Mouse (Mus musculus) heart, postnatal 0 days (tissue): ENCODE measurements around the gene Sh3gl2. TPM values are rescaled to one million over a fixed set of nuclear protein-coding genes. Genes with fewer than 3 reads are reported as not detected.

Experiments used
- ATAC-seq: fragments of 200-750 bp; cut with Nextera tagmentation; 2 replicates; pipeline ENCODE4 v1.8.0; 2017; ENCODE audit warnings: low read depth, moderate number of reproducible peaks, moderate library complexity; ENCODE audit not compliant: insufficient read depth
- DNase-seq: peaks from one replicate; pipeline ENCODE4 v3.0.0-alpha.2; 2016; ENCODE audit warnings: low spot score
- H3K27ac ChIP-seq: fragments of 300-500 bp; sonication (generic); 2 replicates; pipeline ENCODE4 v1.5.1; 2014; ENCODE audit warnings: low read depth, mild to moderate bottlenecking
- H3K27me3 ChIP-seq: fragments of 300-500 bp; sonication (generic); 2 replicates; pipeline ENCODE4 v1.6.1; 2014; ENCODE audit warnings: low read length, mixed read lengths; ENCODE audit not compliant: control insufficient read depth, insufficient read depth
- H3K36me3 ChIP-seq: fragments of 300-500 bp; sonication (generic); replicated peaks from 2 replicates; pipeline ENCODE4 v1.6.1; 2014; ENCODE audit warnings: low read length, mixed read lengths; ENCODE audit not compliant: control insufficient read depth, insufficient read depth
- H3K4me1 ChIP-seq: fragments of 300-500 bp; sonication (generic); 2 replicates; pipeline ENCODE4 v1.6.1; 2014; ENCODE audit warnings: antibody characterized with exemption; ENCODE audit not compliant: control insufficient read depth, insufficient read depth
- H3K4me2 ChIP-seq: fragments of 300-500 bp; sonication (generic); 2 replicates; pipeline ENCODE4 v1.6.1; 2014; ENCODE audit warnings: low read depth, mild to moderate bottlenecking, low read length, moderate library complexity
- H3K4me3 ChIP-seq: fragments of 300-500 bp; sonication (generic); 2 replicates; pipeline ENCODE4 v1.5.1; 2014; ENCODE audit warnings: low read depth, low read length
- H3K9ac ChIP-seq: fragments of 300-500 bp; sonication (generic); replicated peaks from 2 replicates; pipeline ENCODE4 v1.6.1; 2014; ENCODE audit warnings: low read depth, low read length, mixed read lengths
- H3K9me3 ChIP-seq: fragments of 300-500 bp; sonication (generic); replicated peaks from 2 replicates; pipeline ENCODE4 v1.6.1; 2016; ENCODE audit warnings: low read length; ENCODE audit not compliant: control insufficient read depth
- CTCF ChIP-seq: IDR thresholded peaks from 2 replicates; pipeline ENCODE4 v1.5.1; 2016; ENCODE audit warnings: antibody characterized with exemption, control low read depth, low read depth
- EP300 ChIP-seq: IDR thresholded peaks from 2 replicates; pipeline ENCODE4 v1.6.1; 2016; ENCODE audit warnings: antibody characterized with exemption, low read depth
- WGBS: fragments of 180-500 bp; shearing (Covaris S2); extraction: QIAGEN DNeasy Blood & Tissue Kit; methylation state at CpG from one replicate; pipeline ENCODE4 v1.1.7; 2014; 5-methylcytosine and 5-hydroxymethylcytosine counted together
- polyA plus RNA-seq: library from polyadenylated mRNA; unstranded; fragments of >200 nt; fragmentation: Nextera tagmentation; extraction: Ambion mirVana; gene quantifications from 2 replicates; pipeline ENCODE4 v1.2.1, GENCODE M21; 2015
- total RNA-seq: library from RNA; depleted of rRNA; stranded (reverse); fragments of >200 nt; gene quantifications from 2 replicates; pipeline ENCODE4 v1.2.3, GENCODE M21; 2014; ENCODE audit warnings: low replicate concordance

Gene Sh3gl2
- total and polyA plus RNA-seq, 2 experiments from 2014 or later = 0.34 to 1.9 TPM

- 0 out of 2 replicates have a peak overlapping the region, but pooled peaks have one; percentile 4 for H3K27ac ChIP-seq
- H3K27me3 ChIP-seq = no peaks in the 10 kb centered on the region
- no peaks in the 10 kb centered on the region for H3K4me1 ChIP-seq
- no peaks in the 10 kb centered on the region for H3K9me3 ChIP-seq
- no peak overlapping the region for H3K4me2 ChIP-seq
- 58% methylated on average over 7 of the region's 7 CpGs for WGBS
- no peak overlapping the region for H3K4me3 ChIP-seq
- TF ChIP-seq CTCF = no peak
- TF ChIP-seq EP300 = no peak
- no peak overlapping the region for H3K9ac ChIP-seq
- ATAC-seq (no peak), DNase-seq (no peak)
- no peaks in the 10 kb centered on the region for H3K36me3 ChIP-seq
These were observed 386.1 kb downstream of the Sh3gl2 start for GRCm38 (mm10) chr4:85591037-85591436.

- Histone ChIP-seq H3K4me1 (no peaks in the 10 kb centered on the region), H3K9ac (no peak overlapping the region), H3K9me3 (no peaks in the 10 kb centered on the region), H3K36me3 (no peaks in the 10 kb centered on the region), H3K4me3 (no peak overlapping the region), H3K27ac (no peak overlapping the region), H3K4me2 (no peak overlapping the region), H3K27me3 (no peaks in the 10 kb centered on the region)
- no peak for ATAC-seq
- DNase-seq = no peak
- TF ChIP-seq CTCF = no peak
- no peak for TF ChIP-seq EP300
These were observed 389.2 kb downstream of the Sh3gl2 start for GRCm38 (mm10) chr4:85594159-85594558.

GRCm38 (mm10) chr4:85613331-85613730 is 408.4 kb downstream of the Sh3gl2 start:
- H3K27me3 ChIP-seq = no peaks in the 10 kb centered on the region
- H3K9me3 ChIP-seq = no peaks in the 10 kb centered on the region
- H3K4me2 ChIP-seq = no peak overlapping the region
- 73% methylated on average over 3 of the region's 3 CpGs for WGBS
- TF ChIP-seq EP300 (no peak), CTCF (no peak)
- DNase-seq (no peak), ATAC-seq (no peak)
- H3K27ac ChIP-seq = no peak overlapping the region
- H3K4me3 ChIP-seq = no peak overlapping the region
- H3K36me3 ChIP-seq = no peaks in the 10 kb centered on the region
- H3K9ac ChIP-seq = no peak overlapping the region
- no peaks in the 10 kb centered on the region for H3K4me1 ChIP-seq

- Histone ChIP-seq H3K36me3 (no peaks in the 10 kb centered on the region), H3K4me3 (no peak overlapping the region), H3K4me1 (no peaks in the 10 kb centered on the region), H3K27ac (no peak overlapping the region), H3K9me3 (no peaks in the 10 kb centered on the region), H3K4me2 (no peak overlapping the region), H3K27me3 (no peaks in the 10 kb centered on the region), H3K9ac (no peak overlapping the region)
- ATAC-seq (no peak), DNase-seq (no peak)
- TF ChIP-seq CTCF = no peak
- 74% methylated on average over 5 of the region's 5 CpGs for WGBS
These were observed 413.8 kb downstream of the Sh3gl2 start for GRCm38 (mm10) chr4:85618746-85619145.

- TF ChIP-seq CTCF = no peak
- no peak for TF ChIP-seq EP300
- 68% methylated on average over 3 of the region's 3 CpGs for WGBS
- H3K27me3 ChIP-seq = no peaks in the 10 kb centered on the region
- no peaks in the 10 kb centered on the region for H3K4me1 ChIP-seq
- no peak overlapping the region for H3K9ac ChIP-seq
- ATAC-seq = no peak
- H3K36me3 ChIP-seq = no peaks in the 10 kb centered on the region
- H3K4me3 ChIP-seq = no peak overlapping the region
- H3K9me3 ChIP-seq = no peaks in the 10 kb centered on the region
- H3K27ac ChIP-seq = no peak overlapping the region
- no peak for DNase-seq
- H3K4me2 ChIP-seq = no peak overlapping the region
These were observed 414.3 kb downstream of the Sh3gl2 start for GRCm38 (mm10) chr4:85619261-85619660.

GRCm38 (mm10) chr4:85629381-85629780 is 424.5 kb downstream of the Sh3gl2 start:
- Histone ChIP-seq H3K9me3 (no peaks in the 10 kb centered on the region), H3K4me1 (peaks cover 4% of the 10 kb centered on the region; the same call in 1 of the 2 replicates), H3K4me2 (no peak overlapping the region), H3K27ac (no peak overlapping the region), H3K9ac (no peak overlapping the region), H3K4me3 (no peak overlapping the region), H3K27me3 (no peaks in the 10 kb centered on the region), H3K36me3 (no peaks in the 10 kb centered on the region)
- no peak for TF ChIP-seq CTCF
- no peak for TF ChIP-seq EP300
- ATAC-seq (no peak), DNase-seq (no peak)
- WGBS = 27% methylated on average over 7 of the region's 7 CpGs
